Comparison of ENCODE assay signal across 26 mouse cellular contexts in genomic region chr13:27032998-27033397, GRCm38 (mm10). TPM values are rescaled to one million over a fixed set of nuclear protein-coding genes. Genes with fewer than 3 reads are reported as not detected.
"Had no signal": no experiment of that assay in that cellular context is flagged by ENCODE, and none has a peak within 500 bp of the region (broad histone marks: within the 10 kb centered on the region; RNA-seq: fewer than 3 reads in every experiment).

No protein-coding gene starts in this region.

- H3K4me1 ChIP-seq: liver, embryonic 12.5 days; liver, embryonic 15.5 days; megakaryocyte, embryonic 14.5 days had no signal

- H3K4me3 ChIP-seq: layer of hippocampus, adult 2 months; limb, embryonic 10.5 days; limb, embryonic 13.5 days; liver, embryonic 12.5 days; liver, embryonic 15.5 days; lung, embryonic 15.5 days; megakaryocyte, embryonic 14.5 days; midbrain, embryonic 10.5 days; midbrain, embryonic 15.5 days; neural tube, embryonic 13.5 days had no signal

- DNase-seq: kidney, adult 18-20 months; kidney, postnatal 25 days; layer of hippocampus, adult 9-11 months; liver; lung, adult 18-20 months; lung, postnatal 10 days; lung, postnatal 36 days; right cerebral cortex, adult 18-20 months; right cerebral cortex, postnatal 14 days; right cerebral cortex, postnatal 4 days; thymus, postnatal 25 days had no signal

- H3K27me3 ChIP-seq: limb, embryonic 13.5 days; liver, embryonic 12.5 days; liver, embryonic 15.5 days; lung, embryonic 15.5 days; megakaryocyte, embryonic 14.5 days; midbrain, embryonic 15.5 days; neural tube, embryonic 13.5 days had no signal

- H3K27ac ChIP-seq: kidney, postnatal 0 days; layer of hippocampus, adult 2 months; limb, embryonic 13.5 days; liver, embryonic 12.5 days; liver, embryonic 15.5 days; lung, embryonic 15.5 days; midbrain, embryonic 15.5 days; neural tube, embryonic 13.5 days had no signal

- H3K4me2 ChIP-seq: limb, embryonic 13.5 days; liver, embryonic 12.5 days; liver, embryonic 15.5 days; lung, embryonic 15.5 days; midbrain, embryonic 15.5 days; neural tube, embryonic 13.5 days had no signal

- ATAC-seq: liver, embryonic 12.5 days; midbrain, embryonic 15.5 days had no signal

- H3K36me3 ChIP-seq: limb, embryonic 10.5 days; limb, embryonic 13.5 days; liver, embryonic 12.5 days; liver, embryonic 15.5 days; lung, embryonic 15.5 days; midbrain, embryonic 10.5 days; midbrain, embryonic 15.5 days; neural tube, embryonic 13.5 days had no signal

RNA-seq across cellular contexts. Expression of gene Prl, which starts 24.4 kb away (rescaled TPM):
- polyA plus RNA-seq: kidney, embryonic 14.5 days; kidney, postnatal 0 days; large intestine, adult 2 months; limb, embryonic 10.5 days; limb, embryonic 13.5 days; liver, embryonic 12.5 days; liver, embryonic 15.5 days; lung, embryonic 15.5 days; midbrain, embryonic 10.5 days; midbrain, embryonic 15.5 days; stomach, embryonic 14.5 days; thymus, postnatal 0 days had no signal
